Mouse (Mus musculus): ENCODE data around the gene Wdr35. TPM values are rescaled to one million over a fixed set of nuclear protein-coding genes. Genes with fewer than 3 reads are reported as not detected.

Wdr35 gene
- total and polyA plus RNA-seq, 3 experiments, result 5.9 to 8.8 (median 7.4) TPM

DNA sequence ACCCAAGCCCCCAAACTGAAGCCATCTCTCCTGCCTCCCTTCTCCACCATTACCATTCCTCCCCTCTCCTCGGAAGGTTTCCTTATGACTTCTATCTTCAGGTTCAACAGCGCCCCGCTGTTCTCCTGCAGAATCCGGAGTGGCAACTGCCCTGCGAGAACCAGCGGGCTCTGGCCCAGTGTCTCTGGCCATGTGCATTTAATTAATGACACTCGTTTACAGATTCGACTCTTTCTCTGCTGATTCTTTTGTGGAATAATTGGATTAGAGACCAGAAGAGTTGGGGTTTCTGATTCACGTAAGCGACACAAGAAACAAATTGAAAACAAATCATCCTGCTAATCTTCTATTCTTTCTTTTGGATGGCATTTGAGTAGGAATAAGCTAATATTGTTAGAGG, 20.6 kb upstream of the Wdr35 start:
- no peak for DNase-seq (ENCODE audit: extremely low read depth)
- dilution Hi-C loops (cut with MboI; ENCODE audit: extremely low pct_ligation_motif_present, extremely low pct_unique_long_range_greater_than_20kb, low sequenced_read_pairs), result no loop called here
- Histone ChIP-seq H3K27me3 (replicated peaks) (no peaks in the 10 kb centered on the region), H3K36me3 (replicated peaks in 1 of 2; ENCODE audit: control insufficient read depth in 1 of 2, insufficient read depth in 1 of 2, low read length in 1 of 2) (no peaks in the 10 kb centered on the region), H3K27ac (ENCODE audit: insufficient read depth, low read depth) (no peak overlapping the region), H3K4me2 (ENCODE audit: insufficient read depth, low read depth, poor library complexity, severe bottlenecking) (no peak overlapping the region), H3K4me1 (ENCODE audit: control insufficient read depth in 1 of 2, insufficient read depth in 2 of 2) (peaks cover 0 to 2% of the 10 kb centered on the region in 2 experiments; a peak in 1 of 4 replicates), H3K79me2 (replicated peaks; ENCODE audit: control insufficient read depth, extremely low read depth, insufficient read depth, poor library complexity, severe bottlenecking) (no peaks in the 10 kb centered on the region), H3K9me3 (replicated peaks; ENCODE audit: low read length) (no peaks in the 10 kb centered on the region), H3K9ac (ENCODE audit: insufficient read depth, low read depth) (no peak overlapping the region), H3K4me3 (replicated peaks in 1 of 3; ENCODE audit: low read depth in 2 of 3, low read length in 2 of 3, poor library complexity in 1 of 3) (no peak overlapping the region)
- in situ Hi-C loops (cut with MboI; ENCODE audit: low pct_ligation_motif_present, low pct_unique_long_range_greater_than_20kb, low sequenced_read_pairs), result no loop called here
- TF ChIP-seq IRF4 (IDR thresholded peaks at IDR 0.05; ENCODE audit: low read depth, low read length) (no peak), RCOR1 (conservative IDR thresholded peaks at IDR 0.05; ENCODE audit: low read depth, low read length) (no peak)

DNA sequence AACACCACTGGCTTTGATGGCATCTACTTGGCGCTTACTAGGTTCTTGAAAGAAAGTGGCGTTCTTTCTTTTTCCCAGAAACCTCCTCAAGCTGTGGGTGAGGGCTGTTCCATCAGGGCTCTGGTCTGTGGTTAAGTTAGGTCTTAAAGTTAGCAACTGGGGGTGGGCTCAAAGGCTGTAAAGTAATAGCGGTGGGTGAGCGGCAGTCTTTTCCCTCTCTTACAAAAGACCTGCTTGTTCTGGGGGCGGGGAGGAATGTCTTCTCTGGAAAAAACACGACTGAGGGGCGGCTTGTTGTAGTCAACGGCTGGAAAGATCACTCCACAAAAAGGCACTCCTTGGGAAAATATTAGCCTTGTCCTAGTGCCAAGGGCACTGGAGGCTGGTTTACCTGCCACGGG, 19.5 kb upstream of the Wdr35 start:
- no peak for DNase-seq (ENCODE audit: extremely low read depth)
- TF ChIP-seq ZKSCAN1 (IDR thresholded peaks at IDR 0.05; ENCODE audit: borderline replicate concordance, low read depth, low read length), result no peak
- no peak for TF ChIP-seq MAZ (IDR thresholded peaks at IDR 0.05; ENCODE audit: low read depth, low read length)
- no peak for TF ChIP-seq ZNF384 (IDR thresholded peaks at IDR 0.05; ENCODE audit: low read depth, low read length)
- TF ChIP-seq JUN (IDR thresholded peaks at IDR 0.05; ENCODE audit: insufficient read depth, low read depth, low read length), result no peak
- Histone ChIP-seq H3K27me3 (replicated peaks) (no peaks in the 10 kb centered on the region), H3K9me3 (replicated peaks; ENCODE audit: low read length) (no peaks in the 10 kb centered on the region), H3K4me1 (ENCODE audit: control insufficient read depth in 1 of 2, insufficient read depth in 2 of 2) (peaks cover 0 to 2% of the 10 kb centered on the region in 2 experiments; a peak in 1 of 4 replicates), H3K79me2 (replicated peaks; ENCODE audit: control insufficient read depth, extremely low read depth, insufficient read depth, poor library complexity, severe bottlenecking) (no peaks in the 10 kb centered on the region), H3K9ac (ENCODE audit: insufficient read depth, low read depth) (no peak overlapping the region), H3K4me3 (replicated peaks in 1 of 3; ENCODE audit: low read depth in 2 of 3, low read length in 2 of 3, poor library complexity in 1 of 3) (no peak overlapping the region), H3K36me3 (replicated peaks in 1 of 2; ENCODE audit: control insufficient read depth in 1 of 2, insufficient read depth in 1 of 2, low read length in 1 of 2) (no peaks in the 10 kb centered on the region), H3K4me2 (ENCODE audit: insufficient read depth, low read depth, poor library complexity, severe bottlenecking) (no peak overlapping the region), H3K27ac (ENCODE audit: insufficient read depth, low read depth) (no peak overlapping the region)
- dilution Hi-C loops (cut with MboI; ENCODE audit: extremely low pct_ligation_motif_present, extremely low pct_unique_long_range_greater_than_20kb, low sequenced_read_pairs) (no loop called here), in situ Hi-C loops (cut with MboI; ENCODE audit: low pct_ligation_motif_present, low pct_unique_long_range_greater_than_20kb, low sequenced_read_pairs) (no loop called here)

DNA sequence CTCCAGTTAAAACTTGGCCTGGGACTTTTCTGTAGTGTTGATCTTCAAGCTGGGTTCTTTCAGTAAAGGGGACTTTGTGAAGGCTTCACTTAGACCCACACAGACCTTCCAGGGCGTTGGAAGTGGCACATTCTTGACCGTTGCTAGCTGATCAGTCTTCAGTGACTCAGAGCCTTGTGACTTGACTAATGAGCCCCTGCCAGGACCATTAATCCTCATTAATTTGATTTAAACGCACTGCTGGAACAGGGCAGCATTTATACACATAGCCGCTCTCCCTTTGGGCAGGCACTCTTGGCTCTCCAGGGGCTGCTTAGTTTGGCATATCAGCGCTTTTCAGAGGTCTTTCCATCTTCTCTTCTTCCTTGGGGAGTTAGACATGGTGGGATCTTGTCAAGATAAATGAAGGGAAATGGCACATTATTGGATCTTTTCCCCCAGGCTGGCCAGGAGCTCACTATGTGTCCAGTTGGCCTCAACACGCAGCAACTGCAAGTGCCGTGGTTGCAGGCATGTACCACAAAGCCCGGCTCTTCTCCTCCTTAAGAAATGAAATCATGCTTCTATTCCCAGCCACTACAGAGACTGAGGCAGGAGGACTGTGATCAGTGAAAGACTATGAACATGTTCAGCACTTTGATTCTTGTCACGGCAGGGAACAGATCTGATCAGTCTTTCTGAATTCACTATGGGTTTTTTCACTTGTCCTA, 11.9 kb upstream of the Wdr35 start:
- Histone ChIP-seq H3K9me3 (replicated peaks; ENCODE audit: low read length) (no peaks in the 10 kb centered on the region), H3K27me3 (replicated peaks) (no peaks in the 10 kb centered on the region), H3K79me2 (replicated peaks; ENCODE audit: control insufficient read depth, extremely low read depth, insufficient read depth, poor library complexity, severe bottlenecking) (no peaks in the 10 kb centered on the region), H3K9ac (ENCODE audit: insufficient read depth, low read depth) (no peak overlapping the region), H3K4me3 (replicated peaks in 1 of 3; ENCODE audit: low read depth in 2 of 3, low read length in 2 of 3, poor library complexity in 1 of 3) (no peak overlapping the region), H3K27ac (ENCODE audit: insufficient read depth, low read depth) (no peak overlapping the region), H3K36me3 (replicated peaks in 1 of 2; ENCODE audit: control insufficient read depth in 1 of 2, insufficient read depth in 1 of 2, low read length in 1 of 2) (no peaks in the 10 kb centered on the region), H3K4me1 (ENCODE audit: control insufficient read depth in 1 of 2, insufficient read depth in 2 of 2) (no peaks in the 10 kb centered on the region), H3K4me2 (ENCODE audit: insufficient read depth, low read depth, poor library complexity, severe bottlenecking) (no peak overlapping the region)
- DNase-seq (ENCODE audit: extremely low read depth), result no peak
- in situ Hi-C loops (cut with MboI; ENCODE audit: low pct_ligation_motif_present, low pct_unique_long_range_greater_than_20kb, low sequenced_read_pairs), result no loop called here
- TF ChIP-seq ZC3H11A (IDR thresholded peaks at IDR 0.05; ENCODE audit: low read depth, low read length) (no peak), E2F4 (IDR thresholded peaks at IDR 0.05; ENCODE audit: insufficient replicate concordance, low read depth, low read length) (no peak), ZMIZ1 (IDR thresholded peaks at IDR 0.05; ENCODE audit: low read depth, low read length) (no peak), RAD21 (IDR thresholded peaks at IDR 0.05; ENCODE audit: low read depth, low read length) (no peak), RCOR1 (conservative IDR thresholded peaks at IDR 0.05; ENCODE audit: low read depth, low read length) (no peak), MAZ (IDR thresholded peaks at IDR 0.05; ENCODE audit: low read depth, low read length) (no peak), ZNF384 (IDR thresholded peaks at IDR 0.05; ENCODE audit: low read depth, low read length) (no peak), CTCF (conservative IDR thresholded peaks at IDR 0.05 in 1 of 2, IDR thresholded peaks at IDR 0.05 in 1 of 2; ENCODE audit: low read depth in 2 of 2, low read length in 2 of 2) (no peak), CHD2 (IDR thresholded peaks at IDR 0.05; ENCODE audit: low read length) (no peak), HCFC1 (IDR thresholded peaks at IDR 0.05; ENCODE audit: low read depth, low read length) (no peak), BHLHE40 (IDR thresholded peaks at IDR 0.05; ENCODE audit: low read depth, low read length) (no peak), CHD1 (IDR thresholded peaks at IDR 0.05; ENCODE audit: low read depth, low read length) (no peak), SIN3A (IDR thresholded peaks at IDR 0.05; ENCODE audit: low read length) (no peak), PAX5 (IDR thresholded peaks at IDR 0.05; ENCODE audit: low read length) (no peak)
- dilution Hi-C loops (cut with MboI; ENCODE audit: extremely low pct_ligation_motif_present, extremely low pct_unique_long_range_greater_than_20kb, low sequenced_read_pairs), result no loop called here

Data from CH12.LX (cell line).